Mouse (Mus musculus) CH12F3 (cell line): ENCODE measurements around the gene Ranbp3.

Experiments
- in situ Hi-C: fragments of 300-500 bp; cut with MboI; formaldehyde crosslinking; loops from 2 replicates; pipeline ENCODE4 v1.14.3; 2020; ENCODE audit warnings: low sequenced_read_pairs

Ranbp3 gene

DNA sequence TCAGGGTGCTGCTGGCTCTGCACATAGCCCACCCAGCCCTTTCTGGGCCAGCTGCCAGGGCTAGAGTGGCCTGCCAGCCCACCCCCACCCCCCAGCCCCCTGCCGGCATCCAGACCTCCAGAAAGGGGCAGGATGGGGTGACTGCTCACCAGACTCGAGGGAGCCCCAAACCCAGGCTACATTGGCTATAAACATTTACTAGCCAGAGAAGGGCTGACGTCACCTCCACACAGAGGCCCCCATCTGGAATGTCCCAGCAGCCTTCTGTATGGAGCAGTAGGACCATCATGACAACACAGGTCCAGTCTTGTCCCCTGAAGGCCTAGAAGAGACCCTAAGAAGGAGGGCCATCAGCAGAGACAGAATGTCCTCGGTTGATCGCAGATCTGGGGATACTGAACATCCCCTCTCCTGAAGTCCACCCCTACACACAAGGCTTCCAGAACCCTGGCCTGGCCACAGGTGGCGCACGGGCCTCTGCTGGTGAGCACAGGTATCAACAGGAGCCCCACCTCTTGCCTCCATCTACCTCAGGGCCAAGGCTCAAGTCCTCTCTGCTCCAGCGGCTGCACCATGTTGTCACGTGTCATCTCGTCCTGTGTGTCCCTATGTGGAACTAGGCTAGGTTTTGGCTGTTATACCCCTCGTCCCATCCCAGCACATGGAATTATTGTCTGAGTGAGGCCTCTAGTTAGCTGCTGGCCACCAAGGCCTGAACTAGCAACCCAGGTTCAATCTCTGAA, 50.5 kb downstream of the Ranbp3 start:
- in situ Hi-C loops: no loop called here

DNA sequence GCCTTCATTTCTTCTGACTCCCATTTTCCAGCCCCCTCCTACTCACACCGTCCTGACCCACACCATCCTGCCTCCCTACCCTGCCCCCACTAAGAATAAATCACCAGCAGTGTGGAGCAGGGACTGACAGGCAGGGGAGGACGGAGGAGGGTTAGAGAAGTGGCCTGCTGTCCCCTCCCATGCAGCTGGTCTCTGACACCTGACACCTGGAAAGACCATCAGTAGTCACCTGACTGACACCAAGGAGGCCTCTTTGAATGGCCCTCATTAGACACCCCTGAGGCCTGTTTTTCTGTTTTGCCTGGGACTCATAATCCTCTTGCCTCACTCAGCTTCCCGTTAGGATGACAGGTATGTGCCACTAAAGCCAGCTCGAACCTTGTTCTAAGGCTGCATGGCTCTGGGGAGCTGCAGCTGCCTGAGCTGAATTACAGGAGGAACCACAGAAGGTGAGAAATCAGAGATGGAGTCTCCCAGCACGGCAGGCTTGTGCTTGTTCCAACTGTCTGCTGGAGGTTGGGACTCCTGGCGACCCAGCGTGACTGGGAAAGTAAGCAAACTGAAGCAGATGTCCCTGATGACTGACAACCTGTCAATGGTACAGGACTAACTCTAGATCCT, 54.0 kb downstream of the Ranbp3 start:
- in situ Hi-C loops: no loop called here

DNA sequence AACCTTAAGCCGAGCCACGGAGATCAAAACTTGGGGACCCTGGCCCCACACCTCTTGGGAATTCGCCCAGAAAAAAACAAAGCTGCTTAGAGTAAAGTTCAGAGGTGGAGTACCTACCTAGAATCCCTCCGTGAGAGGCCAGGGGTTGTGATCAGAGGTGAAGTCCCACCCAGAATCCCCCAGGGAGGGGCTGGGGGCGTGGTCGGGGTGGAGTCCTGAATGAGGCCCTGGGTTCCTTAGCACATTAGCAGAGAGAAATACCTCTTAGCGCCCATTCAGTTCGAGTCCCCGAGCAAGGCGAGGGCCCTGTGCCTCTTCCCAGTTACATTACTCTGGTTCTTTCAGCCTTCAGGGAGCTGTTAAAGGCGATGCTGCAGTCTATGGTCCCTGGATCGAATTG, 54.6 kb downstream of the Ranbp3 start:
- in situ Hi-C loops: no loop called here

DNA sequence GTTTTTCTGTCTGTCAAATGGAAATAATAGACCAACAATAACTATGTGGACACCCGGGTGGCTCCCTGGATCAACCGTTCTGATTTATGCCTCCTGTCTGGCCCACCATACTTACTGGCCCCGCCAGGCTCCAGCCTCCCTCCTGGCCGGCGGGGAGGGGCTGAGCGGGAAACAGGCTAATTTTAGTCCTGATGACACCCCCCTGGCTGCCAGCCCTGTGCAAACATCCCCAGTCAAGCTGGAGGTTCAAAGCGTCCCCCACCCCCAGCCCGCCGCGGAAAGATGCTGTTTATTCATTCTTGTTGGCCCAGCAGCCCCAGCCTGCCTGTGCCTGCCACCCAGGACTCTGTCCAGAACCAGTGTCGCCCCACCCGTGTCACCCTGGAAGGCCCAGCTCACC, 55.0 kb downstream of the Ranbp3 start:
- in situ Hi-C loops: no loop called here

DNA sequence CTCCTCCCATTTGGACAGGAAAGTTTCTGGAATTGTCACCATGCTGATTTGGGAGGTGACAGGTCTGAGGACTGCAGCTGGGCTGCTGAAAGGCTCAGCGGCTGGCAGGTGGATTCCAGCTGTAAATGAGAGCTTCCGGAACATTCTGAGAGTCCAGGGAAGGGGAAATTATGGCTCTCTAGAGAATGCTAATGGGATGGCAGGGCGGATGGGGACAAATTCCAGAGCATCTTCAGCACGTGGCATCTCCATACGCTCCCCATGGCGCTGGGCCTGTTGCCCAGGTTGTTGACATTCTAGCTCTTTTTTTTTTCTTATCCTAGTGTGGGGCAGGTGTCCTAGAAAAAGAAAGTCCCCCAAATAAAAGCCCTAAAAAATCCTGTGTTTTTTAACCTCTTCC, 56.1 kb downstream of the Ranbp3 start:
- in situ Hi-C loops: no loop called here

DNA sequence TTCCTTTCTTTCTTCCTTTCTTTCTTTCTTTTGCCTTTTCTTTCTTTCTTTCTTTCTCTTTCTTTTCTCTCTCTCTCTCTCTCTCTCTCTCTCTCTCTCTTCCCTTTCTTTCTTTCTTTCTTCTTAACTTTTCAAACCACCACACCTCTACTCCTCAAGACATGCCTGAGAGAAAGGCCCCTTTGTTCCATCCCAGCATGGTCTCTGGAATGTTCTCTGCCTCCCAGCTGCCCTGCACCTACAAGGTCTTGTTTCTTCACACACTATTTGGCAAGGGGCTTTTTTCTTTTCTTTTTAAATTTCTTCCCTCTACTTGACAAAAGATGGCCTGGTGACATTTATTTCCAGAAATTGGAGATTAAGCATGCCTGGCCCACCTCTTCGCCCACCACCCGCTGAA, 56.6 kb downstream of the Ranbp3 start:
- in situ Hi-C loops: no loop called here

DNA sequence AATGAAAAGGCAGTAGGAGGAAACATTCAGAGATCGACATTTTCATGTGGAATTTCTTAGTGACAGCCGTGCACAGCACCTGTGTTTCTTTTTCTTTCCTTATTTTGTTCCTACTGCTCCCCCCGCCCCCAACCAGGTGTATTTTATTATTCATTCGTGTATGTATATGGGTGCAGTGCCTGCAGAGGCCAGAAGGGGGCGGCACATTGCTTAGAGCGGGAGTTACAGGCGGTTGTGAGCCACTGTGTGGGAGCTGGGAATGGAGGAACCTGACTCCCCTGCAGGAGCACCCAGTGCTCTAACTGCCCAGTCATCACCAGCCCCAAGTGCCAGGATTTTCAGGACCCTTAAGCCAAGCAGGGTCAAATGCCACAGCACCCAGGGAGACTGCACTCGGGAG, 63.4 kb downstream of the Ranbp3 start:
- in situ Hi-C loops: no loop called here

DNA sequence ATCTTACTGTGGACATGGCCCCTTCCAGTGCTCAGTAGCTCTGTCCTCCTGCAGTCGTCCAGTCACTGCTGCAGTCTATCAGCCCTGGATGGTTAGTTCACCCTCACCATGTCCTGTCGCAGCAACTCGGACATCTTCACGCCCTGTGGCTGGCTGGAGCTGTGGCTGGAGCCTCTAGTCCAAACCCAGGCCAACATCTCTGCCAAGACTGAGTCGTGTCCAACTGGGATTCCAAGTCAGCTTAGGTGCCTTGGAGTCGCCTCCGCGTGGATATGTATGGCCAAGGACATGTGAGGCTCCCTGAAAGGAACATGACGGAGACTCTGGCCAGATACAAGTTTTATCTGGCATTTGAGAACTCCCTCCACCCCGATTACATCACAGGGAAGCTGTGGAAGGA, 65.1 kb downstream of the Ranbp3 start:
- in situ Hi-C loops: no loop called here

DNA sequence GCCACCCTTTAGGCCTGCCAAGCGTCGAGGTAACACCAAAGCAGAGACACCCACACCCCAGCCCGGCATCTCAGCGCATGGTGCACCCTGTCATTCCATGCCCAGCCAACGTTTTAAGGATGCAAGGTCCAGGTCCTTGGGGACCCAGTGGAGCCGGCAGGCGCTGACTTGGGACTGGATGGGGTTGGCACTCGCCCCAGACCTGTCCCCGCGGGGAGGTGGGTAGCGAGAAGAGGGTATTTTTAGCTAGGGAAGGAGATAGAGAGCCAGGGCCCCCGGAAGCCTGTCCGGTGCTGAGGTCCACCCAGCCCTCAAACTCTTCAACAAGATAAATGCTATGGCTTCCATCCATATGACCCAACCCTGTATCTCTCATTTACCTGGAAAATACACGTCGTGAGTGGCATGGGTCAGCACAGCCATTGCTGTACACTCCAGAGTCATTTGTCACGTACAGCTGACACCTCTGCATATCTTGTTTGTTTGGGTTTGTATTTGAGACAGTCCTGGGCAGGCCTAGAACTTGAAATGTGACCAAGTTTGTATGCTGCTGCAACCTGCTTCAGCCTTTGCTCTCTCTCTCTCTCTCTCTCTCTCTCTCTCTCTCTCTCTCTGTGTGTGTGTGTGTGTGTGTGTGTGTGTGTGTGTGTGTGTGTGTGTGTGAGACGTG, 67.2 kb downstream of the Ranbp3 start:
- in situ Hi-C loops: no loop called here

DNA sequence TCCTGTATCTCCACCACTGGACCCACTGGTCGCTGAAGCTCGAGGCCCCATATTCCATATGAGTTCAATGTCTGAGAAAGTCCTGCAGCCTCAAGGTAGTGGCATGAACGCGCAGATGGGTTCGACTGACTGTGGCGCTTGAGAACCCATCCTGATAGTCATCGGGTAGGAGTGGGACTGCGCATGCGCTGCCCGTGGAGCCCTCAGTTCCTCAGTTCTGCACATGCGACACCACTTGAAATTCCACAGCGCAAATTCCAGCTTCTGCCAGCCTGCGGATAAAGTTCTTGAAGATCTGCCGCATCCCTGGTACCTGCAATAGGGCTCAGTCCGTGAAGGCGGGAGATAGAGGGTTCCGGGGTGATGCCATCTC, 67.7 kb downstream of the Ranbp3 start:
- in situ Hi-C loops: no loop called here

DNA sequence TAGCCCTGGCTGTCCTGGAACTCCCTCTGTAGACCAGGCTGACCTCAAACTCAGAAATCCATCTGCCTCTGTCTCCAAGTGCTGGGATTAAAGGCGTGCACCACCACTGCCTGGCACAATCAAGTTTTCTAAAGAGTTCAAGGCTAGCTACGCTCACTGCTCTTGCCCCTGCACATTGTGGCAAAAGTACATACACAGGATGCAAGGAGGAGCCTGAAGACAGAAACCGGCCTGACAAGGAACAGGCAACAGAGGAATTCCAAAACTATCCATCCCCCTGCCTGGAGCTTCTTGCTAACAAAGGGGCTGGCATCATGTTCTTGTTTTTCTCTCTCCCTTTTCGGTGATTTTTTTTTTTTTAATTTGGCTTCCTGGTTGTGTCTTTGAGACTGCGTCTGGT, 71.1 kb downstream of the Ranbp3 start:
- in situ Hi-C loops: no loop called here

DNA sequence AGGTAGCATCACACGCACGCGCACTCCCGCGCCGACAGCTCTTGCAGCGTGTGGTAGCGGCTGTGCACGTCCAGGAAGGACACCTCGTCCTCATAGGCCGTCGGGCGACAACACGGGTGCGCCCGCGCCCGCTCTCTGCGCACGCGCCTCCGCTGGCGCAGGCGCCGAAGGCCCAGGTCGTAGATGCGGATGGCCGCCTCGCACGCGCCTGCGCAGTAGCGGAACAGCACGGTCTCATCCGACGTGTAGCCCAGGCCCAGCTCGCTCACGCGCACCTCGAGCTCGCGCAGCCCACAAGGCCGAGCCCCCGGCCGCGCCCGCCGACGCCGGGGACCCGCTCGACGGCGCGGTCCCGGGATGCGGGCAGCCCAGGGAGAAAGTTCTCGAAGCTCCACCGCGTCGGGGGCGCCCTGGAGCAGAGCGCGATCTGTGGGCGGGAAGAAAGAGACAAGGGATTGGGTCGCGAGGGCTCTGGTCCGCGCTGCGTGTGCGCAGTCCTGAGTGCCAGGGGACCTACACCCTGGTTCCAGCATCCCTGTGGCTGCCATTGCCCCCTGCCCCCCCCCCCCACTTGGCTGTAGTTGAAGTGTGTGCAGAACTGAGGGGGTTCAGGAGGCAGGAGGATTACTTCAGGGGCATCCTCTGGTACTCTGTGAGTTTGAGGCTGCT, 78.4 kb downstream of the Ranbp3 start:
- in situ Hi-C loops: no loop called here

DNA sequence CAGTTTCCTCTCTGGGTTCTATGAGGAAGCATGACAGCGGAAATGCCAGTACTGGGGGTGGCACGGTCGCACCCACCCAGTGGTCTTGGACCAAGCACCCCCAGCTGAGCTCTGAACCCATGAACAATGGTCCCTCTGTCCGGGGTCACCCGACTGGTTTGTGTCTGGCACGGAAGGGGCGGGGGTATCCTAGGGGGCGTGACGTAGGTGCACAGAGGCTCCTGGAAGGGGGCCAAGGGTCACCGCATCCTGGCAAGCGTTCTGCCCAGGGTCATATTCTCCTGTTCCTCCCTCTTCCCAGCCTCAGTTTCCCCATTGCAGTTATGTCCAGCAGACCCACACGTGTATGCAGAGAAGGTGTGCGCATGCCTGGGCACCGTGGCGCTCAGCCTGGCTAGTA, 80.4 kb downstream of the Ranbp3 start:
- in situ Hi-C loops: no loop called here

DNA sequence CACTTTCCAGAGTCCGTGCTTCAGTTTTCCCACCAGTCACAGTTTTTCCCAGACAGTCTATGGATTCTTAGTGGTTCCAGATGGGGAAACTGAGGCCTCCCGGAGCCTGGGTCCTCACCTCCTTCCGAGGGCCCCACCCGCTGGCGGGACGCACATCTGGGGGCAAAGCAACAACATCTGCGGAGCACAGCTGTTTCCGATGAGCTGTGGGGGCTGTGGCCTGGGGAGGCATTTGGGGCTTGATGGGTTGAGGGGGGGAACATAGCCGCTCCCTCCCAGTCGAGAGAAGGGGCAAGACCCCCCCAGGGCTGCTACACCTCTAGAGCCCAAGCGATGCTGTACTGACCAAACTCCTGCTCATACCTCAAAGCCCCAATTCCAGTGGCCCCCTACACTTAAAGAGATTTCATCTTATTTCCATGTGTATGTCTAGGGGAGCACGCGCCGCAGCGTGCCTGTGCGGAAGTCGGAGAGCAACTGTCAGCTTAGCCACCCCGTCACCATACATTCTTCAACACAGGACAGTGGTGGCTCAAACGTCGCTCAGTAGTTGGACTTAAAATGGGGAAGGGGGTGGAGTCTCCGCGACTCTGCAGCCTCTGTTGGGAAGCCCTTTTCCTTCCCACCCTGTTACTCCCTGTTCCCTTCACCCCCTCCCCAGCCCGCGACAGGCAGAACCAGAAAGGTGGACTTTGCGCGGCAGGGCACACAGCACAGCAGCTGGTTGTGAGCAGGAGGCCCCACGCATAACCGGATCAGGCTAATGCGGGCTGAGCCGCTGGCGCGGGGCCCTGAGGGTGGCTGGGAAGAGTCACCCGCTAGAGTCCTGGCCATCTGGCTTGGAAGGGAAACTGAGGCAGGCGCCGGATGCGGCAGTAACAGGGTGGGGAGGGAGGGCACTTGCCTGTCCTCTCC, 81.4 kb downstream of the Ranbp3 start:
- in situ Hi-C loops: no loop called here

DNA sequence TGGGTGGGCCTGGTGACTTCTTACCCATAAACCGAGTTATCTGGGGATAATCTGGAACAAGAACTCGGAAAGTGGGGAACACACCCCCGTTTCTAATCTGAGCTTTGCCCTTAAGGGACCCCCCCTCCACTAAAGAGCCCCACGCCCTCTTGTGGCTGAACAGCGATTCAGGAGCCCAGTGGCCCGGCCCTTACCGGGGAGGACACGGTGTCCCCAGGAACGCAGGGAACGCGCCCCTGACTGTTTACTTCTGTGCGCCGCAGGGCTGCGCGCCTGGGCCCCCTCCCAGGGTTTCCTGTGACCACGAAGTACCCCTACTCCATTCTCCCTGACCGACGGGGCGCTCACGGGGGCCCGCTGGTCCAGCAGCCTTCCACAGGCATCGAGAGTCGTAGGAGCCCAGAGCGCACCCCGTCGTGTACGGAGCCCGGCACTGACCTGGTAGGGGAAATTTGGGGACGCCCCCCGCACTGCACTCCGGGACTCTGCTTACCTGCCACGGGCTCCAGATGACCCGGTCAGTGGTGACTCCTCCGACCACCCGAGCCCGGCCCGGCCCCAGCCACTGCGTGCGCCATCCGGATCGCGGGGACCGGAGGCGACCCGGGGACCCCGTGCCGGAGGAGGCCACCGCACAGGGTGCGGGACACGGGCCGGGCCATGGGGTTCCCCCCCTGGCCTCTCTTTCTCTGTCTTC, 83.8 kb downstream of the Ranbp3 start:
- in situ Hi-C loops: no loop called here

DNA sequence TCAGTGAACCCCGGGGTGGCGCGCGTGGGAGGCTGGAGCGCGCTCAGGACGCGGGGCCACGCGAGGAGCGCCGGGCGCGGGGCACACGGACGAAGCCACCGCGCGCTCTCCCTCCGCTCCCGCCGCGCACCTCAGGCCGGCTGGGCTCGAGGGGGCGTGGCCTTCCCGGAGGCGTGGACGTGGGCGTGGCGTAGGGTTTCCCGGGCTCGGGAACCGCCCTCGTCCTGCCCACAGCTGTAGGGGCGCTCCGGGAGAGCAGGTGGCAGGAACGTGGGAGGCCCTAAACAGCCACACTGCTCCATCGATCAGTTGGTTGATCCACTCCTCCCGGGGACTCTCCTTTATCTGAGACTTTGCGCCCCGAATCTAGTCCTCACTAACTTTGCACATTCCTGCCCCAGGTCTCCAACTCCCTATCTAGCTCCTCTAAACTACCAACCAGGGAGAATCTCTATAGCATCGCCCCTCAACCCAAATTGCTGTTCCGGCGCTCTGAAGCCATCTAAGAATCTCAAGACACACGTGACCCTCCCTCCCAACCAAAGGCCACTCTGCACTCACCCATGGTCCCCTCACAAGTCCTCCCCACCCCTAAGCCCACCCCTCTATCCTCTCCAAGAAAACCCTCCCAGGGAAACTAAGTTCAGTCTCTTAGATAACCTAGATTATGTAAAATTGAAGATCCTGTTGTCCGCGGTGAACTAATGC, 84.5 kb downstream of the Ranbp3 start, which contains the start of gene Nrtn:
Gene Nrtn, minus strand, starts transcription at position 115 of the 708 bp plus-strand sequence.
- in situ Hi-C loops: no loop called here

DNA sequence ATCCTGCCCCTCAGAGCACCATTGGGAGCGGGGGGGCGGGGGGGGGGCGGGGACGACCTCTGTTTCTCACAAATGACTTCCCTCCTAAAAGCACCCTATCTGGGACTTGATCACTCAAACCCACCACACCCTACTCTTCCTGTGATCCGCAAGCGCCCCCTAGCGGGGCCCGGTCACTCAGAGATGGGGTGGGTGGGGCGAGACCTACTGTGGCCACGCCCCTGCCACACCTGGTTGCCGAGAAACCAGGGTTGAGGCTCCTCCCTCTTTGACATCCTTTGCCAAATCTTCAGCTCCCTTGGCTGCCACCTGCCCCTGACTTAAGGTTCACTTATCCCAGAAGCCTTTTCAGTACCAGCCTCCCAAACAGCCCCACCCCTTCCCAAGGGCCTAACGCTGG, 85.0 kb downstream of the Ranbp3 start:
- in situ Hi-C loops: no loop called here

DNA sequence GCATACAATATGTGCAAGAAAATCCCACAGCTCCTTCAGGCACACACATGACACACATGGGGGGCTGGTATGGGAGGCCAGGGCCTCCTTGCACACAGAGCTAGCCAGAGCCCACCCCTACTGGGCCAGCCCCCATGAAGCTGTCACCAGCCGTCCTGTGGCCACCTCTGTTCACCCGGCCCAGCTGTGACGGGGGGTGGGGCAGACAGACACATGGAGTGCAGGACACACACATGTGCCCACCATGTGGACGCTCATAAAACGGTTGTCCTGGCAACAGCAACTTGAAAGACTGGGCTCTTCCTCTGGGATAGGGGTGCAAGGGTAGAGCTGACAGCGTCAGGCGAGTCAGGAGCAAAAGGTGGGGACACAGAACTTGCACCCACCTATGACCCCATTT, 86.2 kb downstream of the Ranbp3 start:
- in situ Hi-C loops: no loop called here

DNA sequence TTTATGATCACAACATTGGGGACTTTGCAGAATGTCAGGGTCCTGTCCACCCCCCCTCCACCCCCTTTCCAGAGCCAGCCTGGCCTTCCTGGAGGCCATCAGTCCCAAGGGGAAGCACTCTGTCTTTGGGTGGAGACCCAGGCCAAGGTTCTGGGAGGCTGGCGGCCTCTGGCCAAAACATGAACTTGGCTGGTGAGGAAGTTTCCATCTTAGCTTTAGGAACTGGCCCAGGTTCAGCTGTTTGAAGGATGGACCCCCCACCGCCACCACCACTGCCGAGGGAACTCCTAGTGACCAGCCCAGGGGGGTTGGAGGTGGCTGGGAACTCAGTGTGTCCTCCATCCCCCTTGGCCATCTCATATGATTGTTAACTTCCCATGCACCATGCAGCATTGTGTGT, 88.0 kb downstream of the Ranbp3 start:
- in situ Hi-C loops: no loop called here
